Mouse (Mus musculus) layer of hippocampus, adult 2 months (tissue): ENCODE results near the gene Mcm7. TPM values are rescaled to one million over a fixed set of nuclear protein-coding genes. Genes with fewer than 3 reads are reported as not detected.

Experiments
- DNase-seq, 2 experiments: peaks; one replicate each; pipeline ENCODE4 v3.0.0; 2022; ENCODE audit warnings: low spot score in 2 of 2
- H3K27ac ChIP-seq: fragments of 200-600 bp; 2 replicates; pipeline ENCODE4 v1.8.1; 2022
- H3K4me3 ChIP-seq: fragments of 200-600 bp; 2 replicates; pipeline ENCODE4 v1.8.1; 2022; ENCODE audit warnings: mild to moderate bottlenecking
- CTCF ChIP-seq: fragments of 200-600 bp; conservative IDR thresholded peaks from 2 replicates; pipeline ENCODE4 v1.8.1; 2022; ENCODE audit warnings: antibody characterized with exemption, mild to moderate bottlenecking, moderate library complexity
- total RNA-seq, 2 experiments: library from RNA; stranded (reverse); gene quantifications; 2 replicates each; pipeline ENCODE4 v1.2.3; 2021

Mcm7 gene
- total RNA-seq, 2 experiments from 2014 or later: 18.6 to 18.8 TPM

DNA sequence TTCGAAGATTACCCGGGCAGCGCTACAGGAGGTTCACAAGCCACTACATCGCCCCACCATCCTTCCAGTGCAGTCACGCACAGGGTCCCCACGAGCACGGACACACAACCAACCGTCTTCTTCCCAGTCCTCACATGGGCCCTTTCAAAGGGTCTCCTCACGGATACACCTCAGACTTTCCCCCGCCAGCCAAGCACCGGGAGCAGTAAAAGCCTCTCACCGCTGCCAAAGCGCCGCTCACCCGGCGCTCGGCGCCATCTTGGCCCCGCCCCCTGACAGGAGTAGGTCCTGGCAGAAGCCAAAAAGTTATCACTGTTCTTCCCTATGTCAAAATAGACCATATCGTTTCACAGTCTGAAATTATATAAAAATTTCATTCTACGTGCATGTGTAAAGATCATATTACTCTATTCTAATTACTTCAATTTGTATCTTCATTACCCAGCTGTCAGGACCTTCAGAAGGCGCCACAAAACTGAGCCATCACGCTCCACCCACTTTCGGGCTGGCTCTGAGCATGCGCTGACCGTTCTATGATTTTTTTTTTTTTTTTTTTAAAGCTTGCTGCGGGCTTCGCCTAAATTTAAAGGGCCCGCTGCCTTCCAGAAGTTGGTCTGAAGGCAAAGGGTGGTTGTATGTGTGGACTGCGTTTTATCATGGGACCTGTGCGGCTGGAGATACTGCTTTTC is 14.9 kb upstream of the Mcm7 start, which contains the start of the genes Taf6 and Cnpy4:
Gene Taf6 (minus strand): TSS at position 502 of the 689 bp plus-strand sequence.
Gene Cnpy4 (plus strand): TSS at position 536 of the 689 bp plus-strand sequence.
- Histone ChIP-seq H3K27ac (peak within 1 kb of the TSS; percentile 92), H3K4me3 (peak within 1 kb of the TSS; percentile 99)
- peak; percentile 79 to 89 for DNase-seq
- TF ChIP-seq CTCF: no peak

DNA sequence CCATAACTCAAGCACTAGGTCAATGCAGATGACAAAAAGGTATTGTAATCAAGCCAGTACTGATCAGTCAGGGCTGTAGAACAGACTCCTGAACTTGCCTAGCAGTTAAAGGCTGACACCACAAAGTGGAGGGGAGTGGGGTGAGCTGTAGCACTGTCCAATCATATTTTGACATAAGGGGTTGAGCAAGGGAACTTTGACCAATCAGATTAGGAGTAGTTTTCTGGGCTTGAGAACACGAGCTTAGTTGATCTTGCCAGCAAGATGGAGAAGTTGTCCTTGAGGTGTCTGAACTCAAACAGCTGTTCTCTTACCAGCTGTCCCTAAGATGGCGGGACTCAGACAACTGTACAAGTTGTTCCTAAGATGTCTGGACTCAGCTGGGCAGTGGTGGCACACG is 995 bp upstream of the Mcm7 start:
- Histone ChIP-seq H3K4me3 (no peak overlapping the region), H3K27ac (no peak overlapping the region)
- TF ChIP-seq CTCF: no peak
- DNase-seq: no peak

DNA sequence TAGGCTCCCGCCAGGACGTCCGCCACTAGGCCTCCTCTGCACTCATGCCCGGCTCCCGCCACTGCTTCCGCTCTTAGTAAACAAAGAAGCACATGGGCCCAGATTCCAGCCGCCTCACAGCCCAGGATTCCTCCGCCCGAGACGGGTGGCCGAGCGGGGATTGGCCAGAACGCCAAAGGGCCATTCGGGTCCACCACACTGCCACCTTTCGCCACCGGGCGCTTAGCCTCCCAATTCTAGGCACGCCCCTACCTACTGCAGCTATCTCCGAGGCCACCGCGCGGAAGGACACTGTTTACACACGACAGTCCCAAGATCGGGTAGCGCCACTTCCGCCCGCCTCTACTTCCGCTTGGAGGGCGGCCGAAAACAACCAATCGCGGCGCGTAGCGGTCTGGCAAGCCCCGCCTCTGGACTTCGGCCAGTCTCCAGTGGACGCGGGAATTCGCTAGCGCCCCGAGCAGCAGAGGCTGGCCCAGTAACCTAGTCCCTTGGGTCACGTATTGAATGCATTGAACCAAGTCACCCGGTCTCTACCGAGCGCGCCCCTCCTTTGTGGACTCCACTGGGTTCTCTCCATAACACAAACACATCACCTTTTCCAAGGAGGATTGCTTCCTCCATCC is 1.2 kb downstream of the Mcm7 start:
- TF ChIP-seq CTCF: peak; percentile 25
- peak; percentile 92 to 94 for DNase-seq
- Histone ChIP-seq H3K4me3 (peak overlapping the region; percentile 84), H3K27ac (peak overlapping the region; percentile 92)

DNA sequence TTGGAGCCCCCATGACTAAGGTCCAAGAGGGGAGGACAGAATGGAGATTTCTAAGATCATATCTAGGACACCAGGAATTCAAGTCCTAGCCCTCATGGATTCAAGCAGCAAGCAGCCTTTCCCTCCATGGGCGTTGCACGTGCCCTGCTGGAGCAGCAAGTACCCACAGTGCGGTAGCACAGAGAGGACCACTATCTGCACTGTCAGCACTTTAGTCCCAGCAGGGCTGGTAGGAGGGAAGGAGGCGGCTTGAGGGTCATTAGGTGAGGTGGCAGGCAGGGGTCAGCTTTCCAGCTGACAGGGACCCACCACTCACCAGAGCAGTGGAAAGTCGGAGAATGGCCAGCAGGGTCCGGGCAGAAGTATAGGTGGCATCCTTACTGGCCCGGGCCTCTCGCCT is 6.6 kb downstream of the Mcm7 start:
- Histone ChIP-seq H3K27ac (no peak overlapping the region), H3K4me3 (no peak overlapping the region)
- TF ChIP-seq CTCF: no peak
- no peak for DNase-seq

DNA sequence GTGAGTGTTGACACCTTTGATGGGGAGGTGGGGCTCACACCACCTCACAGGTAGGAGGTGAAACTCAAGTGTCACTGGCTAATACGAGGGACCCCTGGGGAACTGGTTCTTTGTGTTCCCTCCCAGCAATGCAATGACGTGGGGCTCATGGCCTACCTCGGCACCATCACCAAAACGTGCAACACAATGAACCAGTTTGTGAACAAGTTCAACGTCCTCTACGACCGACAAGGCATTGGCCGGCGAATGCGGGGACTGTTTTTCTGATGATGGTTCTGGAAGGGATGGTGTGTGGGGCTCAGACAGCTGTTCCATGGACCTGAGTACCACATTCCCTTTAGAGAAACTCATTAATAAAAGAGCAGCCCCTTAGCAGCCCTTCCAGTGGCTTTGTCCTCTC is 8.6 kb downstream of the Mcm7 start:
- Histone ChIP-seq H3K4me3 (no peak overlapping the region), H3K27ac (no peak overlapping the region)
- DNase-seq: no peak
- no peak for TF ChIP-seq CTCF

DNA sequence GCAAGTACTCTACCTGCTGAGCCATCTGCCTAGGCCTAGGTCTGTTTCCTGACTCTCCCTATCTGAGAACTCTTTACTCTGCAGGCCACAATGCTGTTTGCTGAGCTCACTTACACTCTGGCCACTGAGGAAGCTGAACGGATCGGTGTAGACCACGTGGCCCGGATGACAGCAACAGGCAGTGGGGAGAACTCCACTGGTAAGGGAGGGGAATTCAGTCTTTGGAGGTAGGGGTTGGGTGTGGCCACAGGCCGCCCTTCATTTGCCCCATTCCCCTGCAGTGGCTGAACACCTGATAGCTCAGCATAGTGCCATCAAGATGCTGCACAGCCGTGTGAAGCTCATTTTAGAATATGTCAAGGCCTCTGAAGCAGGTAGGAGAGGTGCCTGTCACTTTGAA is 9.2 kb downstream of the Mcm7 start:
- H3K4me3 ChIP-seq: no peak overlapping the region
- no peak for TF ChIP-seq CTCF
- no peak overlapping the region for H3K27ac ChIP-seq
- no peak for DNase-seq

DNA sequence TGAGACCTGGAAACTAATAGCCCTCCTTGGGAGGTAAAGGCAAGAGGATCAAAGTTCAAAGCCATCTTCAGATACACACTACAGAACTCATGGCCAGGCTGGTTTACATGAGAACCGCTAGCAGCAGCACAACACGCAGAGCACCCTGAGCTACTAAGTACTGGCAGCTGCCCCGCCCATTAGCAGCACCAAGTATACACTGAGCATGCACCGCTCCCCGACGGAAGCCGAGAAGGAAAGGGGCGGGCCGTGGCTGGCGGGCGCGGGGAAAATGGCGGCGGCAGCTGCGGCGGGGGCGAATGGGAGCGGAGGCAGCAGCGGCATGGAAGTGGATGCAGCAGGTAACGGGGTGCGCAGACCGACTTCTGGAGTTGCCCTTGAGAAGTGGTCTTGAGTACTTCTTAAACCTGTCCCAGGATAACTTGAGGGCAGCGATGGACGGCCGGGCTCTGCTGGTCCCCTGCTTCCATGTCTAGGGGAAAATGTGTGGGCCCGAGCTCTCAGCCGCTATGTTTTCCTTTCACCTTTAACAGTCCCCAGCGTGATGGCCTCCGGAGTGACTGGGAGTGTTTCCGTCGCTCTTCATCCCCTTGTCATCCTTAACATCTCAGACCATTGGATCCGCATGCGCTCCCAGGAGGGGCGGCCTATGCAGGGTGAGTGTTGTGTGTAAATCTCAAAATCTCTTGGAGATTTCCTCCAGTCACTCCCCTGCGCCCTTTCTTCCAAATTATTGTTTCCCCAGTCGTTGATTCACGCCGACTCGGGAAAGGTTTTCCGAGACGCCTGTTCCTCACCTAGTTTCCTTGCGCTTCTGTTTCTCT is 11.2 kb downstream of the Mcm7 start, which contains the start of gene Cops6:
Gene Cops6 (plus strand): TSS at position 230 of the 824 bp plus-strand sequence.
- H3K27ac ChIP-seq: peak within 1 kb of the TSS; percentile 83
- peak; percentile 95 to 97 for DNase-seq
- H3K4me3 ChIP-seq: peak within 1 kb of the TSS; percentile 70
- peak; percentile 13; the same call in 1 of the 2 replicates for TF ChIP-seq CTCF

DNA sequence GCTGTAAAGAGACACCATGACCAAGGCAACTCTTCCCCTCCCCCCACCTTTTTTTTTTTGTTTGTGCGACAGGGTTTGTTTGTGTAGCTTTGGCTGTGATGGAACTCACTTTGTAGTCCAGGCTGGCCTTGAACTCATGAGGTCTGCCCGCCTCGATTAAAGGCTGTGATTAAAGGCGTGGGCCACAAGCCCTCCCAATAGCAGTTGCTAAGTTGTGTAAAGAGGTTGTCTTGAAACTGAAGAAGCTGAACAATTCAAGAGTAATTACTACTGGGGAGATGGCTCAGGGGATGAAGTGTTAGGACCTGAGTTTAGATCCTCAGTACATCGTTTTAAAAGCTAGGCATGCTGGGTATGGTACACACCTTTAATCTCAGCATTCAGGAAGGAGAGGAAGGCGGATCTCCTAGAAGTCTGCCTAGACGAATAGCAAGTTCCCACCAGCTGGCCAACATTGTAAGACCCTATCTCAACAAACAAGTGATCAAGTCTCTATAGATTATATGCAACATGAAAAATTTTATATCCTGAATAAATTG is 11.9 kb downstream of the Mcm7 start:
- H3K27ac ChIP-seq: peak overlapping the region; percentile 83
- TF ChIP-seq CTCF: no peak
- DNase-seq: no peak
- H3K4me3 ChIP-seq: peak overlapping the region; percentile 70

DNA sequence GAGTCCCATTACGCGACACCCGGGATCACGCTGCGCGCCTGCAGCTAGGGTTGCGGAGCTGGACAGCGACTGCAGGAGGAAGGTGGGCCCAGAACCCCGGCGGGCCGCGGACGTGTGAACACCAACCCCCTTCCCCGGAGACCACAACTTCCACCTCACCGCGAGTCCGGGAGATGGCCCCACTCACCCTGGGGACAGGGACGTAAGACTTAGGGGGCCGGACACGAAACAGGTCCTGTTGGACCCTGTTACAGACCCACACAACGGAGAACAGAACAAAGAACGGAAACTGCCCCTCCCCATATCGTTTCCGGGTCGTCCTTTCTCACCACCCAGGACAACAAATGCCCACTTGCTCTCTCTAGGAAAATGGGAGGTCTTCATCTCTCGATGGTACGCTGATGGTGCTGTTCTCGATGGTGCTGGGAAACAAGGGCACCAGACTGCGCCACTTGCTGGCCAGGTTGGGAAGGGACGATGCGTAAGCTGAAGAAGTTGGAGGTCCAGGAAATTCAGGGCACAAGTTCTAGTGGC is 16.7 kb downstream of the Mcm7 start, which contains the start of gene Zfp113:
Gene Zfp113 (minus strand): TSS at position 302 of the 534 bp plus-strand sequence.
- H3K27ac ChIP-seq: peak within 1 kb of the TSS; percentile 93
- H3K4me3 ChIP-seq: peak within 1 kb of the TSS; percentile 74
- peak; percentile 90 to 96 for DNase-seq
- TF ChIP-seq CTCF: peak; percentile 87

DNA sequence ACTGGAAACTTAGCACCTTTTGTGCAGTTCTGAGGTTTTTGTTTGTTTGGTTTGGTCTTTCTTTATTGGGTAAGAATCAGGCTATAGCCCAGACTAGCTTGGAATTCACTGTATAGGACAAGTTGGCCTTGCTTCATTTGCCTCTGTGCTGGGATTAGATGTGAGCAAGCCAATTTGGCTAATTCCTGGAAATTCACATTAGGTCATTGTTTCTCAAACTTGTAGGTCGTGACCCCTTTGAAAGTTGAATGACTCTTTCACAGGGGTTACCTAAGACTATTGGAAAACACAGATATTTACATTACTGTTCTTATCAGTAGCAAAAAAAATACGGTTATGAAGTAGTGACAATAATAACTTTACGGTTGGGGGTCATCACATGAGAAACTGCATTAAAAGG is 17.8 kb downstream of the Mcm7 start:
- no peak overlapping the region; the same call in 1 of the 2 replicates for H3K27ac ChIP-seq

DNA sequence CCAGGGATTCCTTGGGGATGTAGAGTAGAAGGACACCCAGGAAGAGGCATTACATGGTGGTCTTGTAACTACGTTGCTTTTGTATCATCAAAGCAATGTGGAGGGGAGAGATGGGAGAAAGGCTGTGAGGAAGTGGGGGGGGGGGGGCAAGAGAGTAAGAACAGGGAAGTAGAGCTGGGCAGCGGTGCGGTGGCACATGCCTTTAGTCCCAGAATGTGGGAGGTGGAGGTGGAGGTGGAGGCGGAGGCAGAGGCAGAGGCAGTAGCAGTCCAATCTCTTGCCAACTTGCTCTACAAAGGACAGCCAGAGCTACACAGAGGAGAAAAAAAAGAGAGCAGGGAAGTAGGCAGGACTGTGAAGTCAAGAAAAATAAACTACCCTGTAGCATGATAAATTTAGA is 33.6 kb downstream of the Mcm7 start:
- H3K4me3 ChIP-seq: no peak overlapping the region
- no peak overlapping the region for H3K27ac ChIP-seq
- no peak for TF ChIP-seq CTCF
- DNase-seq: no peak

More for the DNA sequence above, 17.8 kb downstream of the Mcm7 start:
- no peak for TF ChIP-seq CTCF
- no peak for DNase-seq
- peak overlapping the region; percentile 74 for H3K4me3 ChIP-seq

DNA sequence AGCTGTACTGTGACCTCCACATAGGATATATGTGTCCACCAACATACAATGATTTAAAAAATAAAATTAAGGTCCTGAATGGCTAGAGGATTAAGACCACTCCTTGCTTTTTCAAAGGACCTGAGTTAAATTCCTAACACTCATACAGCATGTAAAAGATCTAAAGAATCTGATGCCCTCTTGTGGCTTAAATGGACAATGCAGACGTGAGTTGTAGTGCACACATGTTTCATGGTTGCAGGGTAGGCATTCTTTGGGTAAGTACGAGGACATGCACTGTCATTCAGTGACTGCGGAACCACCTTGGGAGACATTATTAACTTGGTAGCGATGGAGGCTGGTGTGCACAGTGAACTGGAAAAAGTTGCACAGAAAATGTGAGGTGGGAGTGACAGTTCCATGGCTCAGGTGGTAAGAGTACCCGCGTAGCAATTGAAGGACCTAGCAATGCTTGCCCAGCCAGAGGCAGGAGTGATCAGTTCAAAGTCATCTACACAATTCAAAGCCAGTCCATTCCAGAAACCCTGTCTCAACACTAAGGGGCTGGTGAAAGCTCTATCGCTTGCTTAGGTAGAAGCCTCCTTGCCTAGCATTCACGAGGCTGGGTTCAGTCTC is 34.2 kb downstream of the Mcm7 start:
- Histone ChIP-seq H3K4me3 (no peak overlapping the region), H3K27ac (no peak overlapping the region)
- peak; percentile 80 for TF ChIP-seq CTCF
- no peak for DNase-seq
